Mouse (Mus musculus) kidney, postnatal 36 days (tissue): ENCODE results near the gene Dap.

Experiments used
- DNase-seq, 2 experiments: peaks; one replicate each; pipeline ENCODE4 v3.0.0; 2021 to 2022; ENCODE audit warnings: mixed read lengths in 2 of 2

Dap gene

DNA sequence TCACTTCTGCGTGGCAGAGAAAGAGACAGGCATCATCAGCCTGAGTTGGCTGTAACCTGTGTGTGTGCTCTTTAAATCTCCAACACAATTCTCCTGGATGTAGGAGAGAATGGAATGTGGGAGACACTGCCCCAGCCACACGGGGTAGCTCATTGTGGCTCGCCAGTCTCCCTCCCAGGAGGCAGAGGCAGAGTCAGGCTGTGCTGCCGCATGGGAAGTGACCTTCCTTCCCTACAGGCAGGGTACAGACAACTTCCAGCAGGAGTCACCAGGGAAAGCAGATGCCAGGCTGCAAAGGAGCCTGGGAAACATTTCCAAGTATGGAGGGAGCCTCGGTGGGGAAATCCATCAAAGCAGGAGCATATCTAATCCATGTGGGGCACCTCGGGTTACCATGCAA, 81.1 kb downstream of the Dap start:
- no peak for DNase-seq

DNA sequence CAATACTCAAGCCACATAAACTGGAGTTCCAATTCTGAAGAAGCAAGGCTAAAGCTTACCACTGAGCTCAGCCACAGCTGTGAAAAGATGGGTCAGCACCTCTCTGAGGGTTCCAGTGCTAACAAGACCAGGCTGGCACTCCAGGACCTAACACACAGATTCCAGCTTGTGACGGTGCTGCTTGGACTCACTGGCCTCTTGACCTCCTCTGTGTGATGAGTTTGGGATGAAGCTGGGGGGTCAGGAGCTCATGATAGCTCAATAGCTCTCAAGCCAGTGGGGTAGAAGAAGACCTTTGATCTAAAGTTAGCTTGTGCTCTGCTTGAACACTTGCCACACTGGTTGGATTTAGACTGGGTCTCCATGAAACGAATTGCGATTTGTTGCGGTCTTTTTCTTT, 82.6 kb downstream of the Dap start:
- peak; percentile 44 to 69 for DNase-seq

DNA sequence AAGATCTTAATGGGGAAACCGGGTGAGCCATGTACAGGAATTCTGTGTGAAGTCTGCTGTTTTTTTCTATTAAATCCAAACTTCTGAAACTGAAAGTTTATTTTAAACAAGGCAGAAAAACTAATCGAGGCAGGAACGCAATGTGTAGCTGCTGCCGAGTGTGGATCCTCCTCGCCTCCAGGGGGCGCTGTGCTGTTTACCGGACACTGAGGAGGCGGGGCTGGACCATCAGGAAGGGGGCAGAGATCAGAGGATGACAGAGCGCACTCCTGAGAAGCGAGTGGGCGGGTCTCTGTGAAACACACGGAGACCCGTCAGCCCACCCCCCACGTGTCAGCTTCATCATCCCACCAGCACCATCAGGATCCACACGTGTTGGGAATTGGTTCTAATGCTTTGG, 85.4 kb downstream of the Dap start:
- peak in 1 of 2 experiments; percentile 66 for DNase-seq

DNA sequence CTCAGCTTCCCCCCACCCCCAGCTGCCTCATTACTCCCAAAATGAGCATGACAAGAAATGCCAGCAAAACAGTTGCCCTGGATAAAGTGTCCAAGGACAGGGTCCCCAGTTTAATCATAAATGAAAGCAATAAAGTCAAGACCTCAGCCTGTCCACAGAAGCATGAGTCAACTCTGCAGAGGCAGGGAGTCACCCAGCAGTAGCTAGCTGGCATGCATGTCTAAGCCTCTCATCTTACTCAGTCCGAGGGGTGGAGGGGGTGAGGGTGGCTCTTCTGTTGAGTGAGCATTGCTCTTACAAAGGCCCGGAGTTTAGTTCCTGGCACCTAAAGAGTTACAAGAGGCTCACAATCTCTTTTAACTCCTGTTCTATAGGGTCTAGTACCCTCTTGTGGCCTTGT, 87.9 kb downstream of the Dap start:
- no peak for DNase-seq

DNA sequence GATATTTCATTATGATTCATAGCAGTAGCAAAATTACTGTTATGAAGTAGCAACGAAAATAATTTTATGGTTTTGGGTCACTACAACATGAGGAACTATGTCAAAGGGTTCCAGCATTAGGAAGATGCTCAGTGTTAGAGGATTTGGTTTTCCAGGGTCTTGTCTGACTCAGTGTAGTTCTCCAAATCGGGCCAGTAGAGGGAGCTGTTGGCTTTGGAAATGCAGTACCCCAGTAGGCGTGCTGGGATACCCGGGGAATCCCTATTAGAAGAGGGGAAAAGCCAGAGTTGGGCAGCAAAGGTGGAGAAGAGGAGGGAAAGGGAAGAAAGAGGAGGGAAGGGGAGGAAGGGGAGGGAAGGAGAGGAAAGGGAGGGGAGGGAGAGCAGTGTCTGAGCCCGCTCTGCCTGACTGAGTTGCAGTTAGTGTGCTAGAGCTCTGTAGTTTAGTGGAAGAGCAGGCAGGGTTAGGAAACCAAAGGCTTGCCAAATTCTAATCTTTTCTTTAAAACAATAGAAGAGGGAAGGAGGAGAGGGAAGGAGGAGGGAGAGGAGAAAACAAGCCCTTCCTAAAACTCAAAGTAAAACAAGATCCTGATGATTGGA, 91.6 kb downstream of the Dap start:
- peak; percentile 85 to 91 for DNase-seq

DNA sequence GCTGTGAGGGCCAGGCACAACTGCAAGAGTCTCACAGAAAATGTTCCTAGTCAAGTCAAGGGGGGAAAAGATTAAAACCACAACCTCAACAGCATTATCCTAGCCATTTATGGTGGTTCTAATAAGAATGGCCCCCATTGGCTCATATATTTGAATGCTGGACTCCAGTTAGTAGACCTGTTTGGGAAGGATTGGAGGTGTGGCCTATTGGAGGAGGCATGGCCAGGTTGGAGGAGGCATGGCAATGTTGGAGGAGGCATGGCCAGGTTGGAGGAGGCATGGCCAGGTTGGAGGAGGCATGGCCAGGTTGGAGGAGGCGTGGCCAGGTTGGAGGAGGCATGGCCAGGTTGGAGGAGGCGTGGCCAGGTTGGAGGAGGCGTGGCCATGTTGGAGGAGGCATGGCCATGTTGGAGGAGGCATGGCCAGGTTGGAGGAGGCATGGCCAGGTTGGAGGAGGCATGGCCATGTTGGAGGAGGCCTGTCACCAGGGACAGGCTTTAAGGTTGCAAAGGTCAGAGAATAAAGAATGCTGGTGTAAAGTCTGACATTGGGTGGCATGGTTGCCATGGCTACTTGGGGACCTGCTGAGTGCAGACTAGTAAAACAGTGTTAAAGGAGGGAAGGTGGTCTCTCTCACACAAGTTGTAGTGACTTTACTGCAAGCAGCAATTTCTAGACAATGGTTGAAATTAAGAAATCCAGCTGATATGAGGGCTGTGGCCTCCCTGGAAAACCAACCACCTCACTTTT, 93.1 kb downstream of the Dap start:
- no peak for DNase-seq

DNA sequence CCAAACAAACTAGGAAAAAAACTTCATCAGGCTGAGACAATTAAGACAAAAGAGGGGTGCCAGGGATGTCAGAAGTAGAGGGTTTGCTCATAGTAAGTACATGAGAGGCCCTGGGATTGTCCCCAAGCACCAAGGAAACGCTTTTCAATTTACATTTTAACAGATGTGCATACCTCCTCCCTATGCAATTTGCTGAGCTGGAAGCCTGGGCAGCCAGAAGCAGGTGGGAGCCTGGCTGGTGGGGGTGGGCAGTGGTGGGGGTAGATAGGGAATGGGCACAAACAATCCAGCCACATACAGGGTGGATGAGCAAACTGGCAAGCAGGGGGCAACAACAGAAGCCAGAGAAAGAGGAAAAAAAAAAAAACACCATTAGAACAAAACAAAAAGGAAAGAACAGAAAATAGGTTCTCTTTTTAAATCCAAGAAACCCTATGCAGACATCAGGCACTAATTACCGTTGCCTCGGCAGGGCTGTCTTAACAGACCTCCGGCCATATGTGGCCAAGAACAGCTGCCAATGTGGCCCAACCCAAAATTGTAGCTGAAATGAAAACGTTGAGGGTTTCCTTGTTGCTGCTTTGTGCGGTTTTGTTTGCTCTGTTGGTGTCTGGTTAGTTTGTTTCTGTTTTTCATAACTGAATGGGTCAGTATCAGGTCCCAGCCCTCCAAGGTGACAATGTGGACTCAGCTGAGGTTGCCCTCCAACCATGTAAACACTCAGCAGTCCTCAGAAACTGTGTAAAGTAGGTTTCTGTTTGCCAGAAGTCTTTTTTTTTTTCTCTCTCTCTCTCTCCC, 94.2 kb downstream of the Dap start:
- no peak for DNase-seq

DNA sequence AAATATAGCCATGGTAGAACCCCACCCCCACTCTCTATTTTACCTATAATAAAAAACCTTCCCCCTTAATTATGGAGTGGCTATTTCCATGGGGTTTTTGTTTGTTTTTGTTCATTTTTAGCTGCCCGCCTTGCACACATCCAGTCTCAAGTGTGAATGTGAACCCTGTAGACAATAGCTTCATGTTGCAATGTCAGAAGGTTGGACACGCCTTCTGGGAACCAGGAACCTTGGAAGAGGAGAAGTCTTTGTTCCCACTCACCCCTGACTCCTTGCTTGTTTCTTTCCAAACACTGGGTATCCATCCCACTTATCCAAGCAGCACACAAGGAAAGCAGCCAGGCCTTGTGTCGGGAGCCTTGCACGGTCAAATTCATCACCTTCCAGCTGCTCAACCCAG, 94.9 kb downstream of the Dap start:
- no peak for DNase-seq

DNA sequence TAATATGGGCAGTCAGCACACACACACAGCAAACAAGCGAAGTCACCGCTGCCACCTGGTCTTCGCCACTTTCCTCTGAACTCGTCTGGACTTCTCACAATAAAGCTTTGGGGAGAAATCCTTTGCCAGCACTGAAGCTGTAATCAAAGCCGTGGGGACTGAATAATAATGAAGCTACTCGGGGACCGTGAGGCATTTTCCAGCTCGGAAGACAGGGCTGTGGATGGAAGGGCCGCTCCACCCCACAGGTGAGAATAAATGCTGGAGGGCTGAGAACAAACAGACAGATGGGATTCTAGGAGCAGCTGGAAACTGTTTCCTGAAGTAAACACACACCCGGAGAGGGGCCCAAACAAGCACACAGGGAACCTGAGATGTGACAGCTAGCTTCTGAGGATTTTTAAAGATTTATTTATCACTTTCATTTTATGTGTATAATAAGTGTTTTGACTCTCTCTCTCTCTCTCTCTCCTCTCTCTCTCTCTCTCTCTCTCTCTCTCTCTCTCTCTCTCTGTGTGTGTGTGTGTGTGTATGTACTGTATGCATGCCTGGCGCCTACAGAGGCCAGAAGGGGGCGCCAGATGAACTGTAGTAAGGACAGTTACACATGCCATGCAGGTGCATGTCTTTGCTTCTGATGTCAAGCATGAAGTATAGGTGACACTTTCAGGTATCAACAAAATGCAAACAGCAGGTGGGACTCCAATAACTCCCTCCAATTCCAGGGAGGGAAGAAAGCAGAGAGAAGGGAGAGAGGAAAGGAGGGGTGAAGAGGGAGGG, 96.7 kb downstream of the Dap start:
- peak in 1 of 2 experiments; percentile 74 for DNase-seq

DNA sequence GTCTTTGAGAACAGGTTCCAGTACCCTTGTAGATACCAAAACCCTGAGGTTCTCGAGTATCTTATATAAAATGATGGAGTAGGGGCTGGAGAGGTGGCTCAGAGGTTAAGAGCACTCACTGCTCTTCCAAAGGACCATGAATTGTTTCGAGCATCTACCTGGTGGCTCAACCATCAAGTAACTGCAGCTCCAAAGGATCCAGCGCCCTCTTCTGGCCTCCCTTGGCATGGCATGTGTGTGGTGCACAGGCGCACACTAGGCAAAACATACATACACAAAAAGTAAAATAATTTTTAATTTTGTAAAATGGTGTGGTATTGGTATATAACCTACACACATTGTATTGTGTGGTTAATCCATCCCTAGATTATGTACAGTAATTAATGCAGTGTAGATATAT, 99.6 kb downstream of the Dap start:
- peak; percentile 35 to 75 for DNase-seq
